Mouse (Mus musculus) telencephalon, adult 2 months (tissue): ENCODE data around the gene Marveld1.

Source experiments
- DNase-seq: peaks from one replicate; pipeline ENCODE4 v3.0.0-alpha.2; 2011; ENCODE audit warnings: low read depth, low spot score

The Marveld1 gene

GRCm38 (mm10) chr19:42170025-42170969 is 23.1 kb downstream of the Marveld1 start:
- DNase-seq, result peak; percentile 90

- DNase-seq, result no peak
These were observed 29.6 kb downstream of the Marveld1 start for GRCm38 (mm10) chr19:42176841-42177240.

- no peak for DNase-seq
These were observed 30.3 kb downstream of the Marveld1 start for GRCm38 (mm10) chr19:42177461-42177860.

- no peak for DNase-seq
These were observed 32.2 kb downstream of the Marveld1 start for GRCm38 (mm10) chr19:42179356-42179755.

- no peak for DNase-seq
These were observed 35.5 kb downstream of the Marveld1 start for GRCm38 (mm10) chr19:42182673-42183072.

- no peak for DNase-seq
These were observed 42.5 kb downstream of the Marveld1 start for GRCm38 (mm10) chr19:42189735-42190134.

DNA sequence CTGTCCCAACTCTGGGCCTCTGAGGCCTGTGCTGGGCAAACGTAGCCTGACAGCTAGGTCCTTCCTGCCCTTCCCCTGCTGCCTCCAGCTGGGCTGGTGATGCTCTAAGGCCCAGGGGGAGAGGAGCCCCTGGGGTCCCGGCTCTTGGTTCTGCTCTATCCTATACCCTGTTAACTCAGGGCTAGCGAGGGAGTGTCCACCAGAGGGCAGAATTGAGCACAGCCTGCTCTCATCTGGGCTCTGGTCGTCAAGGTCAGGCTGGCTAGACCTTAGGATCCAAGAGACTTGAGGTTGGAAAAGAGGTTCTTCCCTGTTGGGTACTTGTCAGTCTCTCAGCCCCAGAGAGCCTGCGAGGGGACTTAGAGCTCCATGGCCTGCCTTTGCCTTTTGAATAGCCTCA is 43.3 kb downstream of the Marveld1 start:
- no peak for DNase-seq

DNA sequence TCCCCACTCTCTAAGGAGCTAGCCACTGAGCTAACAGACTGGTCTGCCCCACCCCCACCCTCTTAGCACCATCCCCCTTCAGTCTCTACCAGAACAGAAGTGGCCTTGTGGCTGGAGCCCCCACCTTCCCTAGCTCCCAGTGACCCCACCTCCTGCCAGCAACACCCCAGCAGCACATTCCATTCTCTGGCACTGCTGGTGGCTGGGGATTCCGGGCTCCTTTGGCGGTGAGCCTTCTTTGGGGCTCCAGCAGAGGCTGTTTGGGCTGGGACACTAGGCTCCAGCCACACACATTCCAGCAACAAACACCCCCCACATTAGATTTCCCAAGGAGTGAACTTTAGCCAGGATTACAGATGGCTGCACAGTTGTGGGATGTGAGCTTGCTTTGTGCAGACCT is 46.1 kb downstream of the Marveld1 start:
- no peak for DNase-seq

GRCm38 (mm10) chr19:42196378-42196777 is 49.2 kb downstream of the Marveld1 start:
- DNase-seq, result no peak

- DNase-seq, result no peak
These were observed 49.9 kb downstream of the Marveld1 start for GRCm38 (mm10) chr19:42197066-42197465.

DNA sequence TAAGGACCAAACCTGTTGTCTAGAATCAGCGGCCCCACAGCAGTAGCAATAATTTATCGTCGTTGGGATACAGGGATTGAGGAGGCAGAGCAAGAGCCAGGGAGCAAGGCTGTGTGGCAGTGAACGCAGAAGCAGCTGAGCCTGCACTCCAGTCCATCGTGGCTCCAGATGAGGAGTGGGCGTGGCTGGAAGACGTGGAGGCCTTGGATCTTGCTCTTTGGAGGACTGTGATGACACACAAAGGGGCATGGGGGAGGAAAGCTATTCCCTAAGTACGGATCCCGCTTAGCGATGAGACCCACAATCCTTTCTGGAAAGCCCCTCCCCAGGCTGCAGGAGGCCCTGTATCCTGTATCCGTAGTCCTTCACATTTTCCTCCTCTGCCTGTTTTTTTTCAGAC is 50.8 kb downstream of the Marveld1 start:
- DNase-seq, result no peak
